Mouse (Mus musculus) lung, postnatal 0 days (tissue): Measurements from ENCODE around the gene Psmb9.

Experiments used
- CTCF ChIP-seq: IDR thresholded peaks from 2 replicates; pipeline ENCODE4 v1.5.1; 2016; ENCODE audit warnings: antibody characterized with exemption, mild to moderate bottlenecking
- EP300 ChIP-seq: IDR thresholded peaks from 2 replicates; pipeline ENCODE4 v1.6.1; 2016; ENCODE audit warnings: antibody characterized with exemption, mild to moderate bottlenecking, control low read depth

DNA sequence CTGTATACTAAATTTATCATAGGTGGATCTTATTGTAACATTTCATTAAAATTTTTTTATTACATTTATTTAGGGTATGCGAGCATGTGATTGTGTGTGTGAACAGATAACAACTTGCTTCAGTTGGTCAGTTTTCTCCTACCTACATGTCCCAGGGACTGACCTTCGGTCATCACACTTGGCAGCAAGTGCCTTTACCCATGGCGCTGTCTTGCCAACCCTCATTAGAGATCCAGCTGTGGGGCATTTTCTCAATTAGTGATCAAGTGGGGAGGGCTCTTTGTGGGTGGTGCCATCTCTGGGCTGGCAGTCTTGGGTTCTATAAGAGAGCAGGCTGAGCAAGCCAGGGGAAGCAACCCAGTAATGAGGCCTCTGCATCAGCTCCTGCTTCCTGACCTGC lies 37.3 kb upstream of the Psmb9 start:
- TF ChIP-seq EP300 (no peak), CTCF (no peak)
